Mouse (Mus musculus): ENCODE measurements around the gene Slc12a6. TPM values are rescaled to one million over a fixed set of nuclear protein-coding genes. Genes with fewer than 3 reads are reported as not detected.
A peak's percentile ranks its signal among the peaks of the same experiment; 100 is the strongest.

Slc12a6 gene
- total RNA-seq, 2 experiments from 2014 or later: 32.1 to 36.1 TPM

DNA sequence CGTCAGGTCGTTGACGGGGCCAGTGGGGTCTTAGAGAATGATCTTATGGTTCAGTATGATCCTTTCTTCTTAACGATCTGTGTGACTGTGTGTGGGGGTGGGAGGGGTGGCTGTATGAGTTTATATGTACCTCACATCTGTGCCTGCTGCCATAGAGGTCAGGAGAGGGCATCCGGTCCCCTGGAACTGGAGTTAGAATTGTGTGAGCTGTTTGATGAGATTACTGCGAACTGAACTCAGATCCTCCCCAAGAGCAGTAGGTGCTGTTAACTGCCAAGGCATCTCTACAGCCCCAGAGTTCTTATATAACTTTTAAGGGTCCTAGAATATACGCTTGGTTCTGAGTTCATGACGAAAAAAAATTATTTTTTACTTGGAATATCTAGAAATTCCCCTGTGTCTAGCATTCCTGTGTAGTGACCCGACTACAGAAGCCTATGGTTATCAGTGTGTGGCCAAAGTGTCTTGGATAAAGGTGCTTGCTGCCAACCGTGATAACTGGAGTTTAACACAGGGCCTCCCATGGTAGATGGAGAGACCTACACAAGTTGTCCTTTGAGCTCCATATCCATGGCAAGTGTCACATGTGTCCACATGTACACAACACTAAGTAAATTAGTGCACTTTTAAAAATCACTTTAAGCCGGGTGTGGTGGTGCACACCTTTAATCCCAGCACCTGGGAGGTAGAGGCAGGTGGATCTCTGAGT is 62.6 kb downstream of the Slc12a6 start:
- DNase-seq: no peak

DNA sequence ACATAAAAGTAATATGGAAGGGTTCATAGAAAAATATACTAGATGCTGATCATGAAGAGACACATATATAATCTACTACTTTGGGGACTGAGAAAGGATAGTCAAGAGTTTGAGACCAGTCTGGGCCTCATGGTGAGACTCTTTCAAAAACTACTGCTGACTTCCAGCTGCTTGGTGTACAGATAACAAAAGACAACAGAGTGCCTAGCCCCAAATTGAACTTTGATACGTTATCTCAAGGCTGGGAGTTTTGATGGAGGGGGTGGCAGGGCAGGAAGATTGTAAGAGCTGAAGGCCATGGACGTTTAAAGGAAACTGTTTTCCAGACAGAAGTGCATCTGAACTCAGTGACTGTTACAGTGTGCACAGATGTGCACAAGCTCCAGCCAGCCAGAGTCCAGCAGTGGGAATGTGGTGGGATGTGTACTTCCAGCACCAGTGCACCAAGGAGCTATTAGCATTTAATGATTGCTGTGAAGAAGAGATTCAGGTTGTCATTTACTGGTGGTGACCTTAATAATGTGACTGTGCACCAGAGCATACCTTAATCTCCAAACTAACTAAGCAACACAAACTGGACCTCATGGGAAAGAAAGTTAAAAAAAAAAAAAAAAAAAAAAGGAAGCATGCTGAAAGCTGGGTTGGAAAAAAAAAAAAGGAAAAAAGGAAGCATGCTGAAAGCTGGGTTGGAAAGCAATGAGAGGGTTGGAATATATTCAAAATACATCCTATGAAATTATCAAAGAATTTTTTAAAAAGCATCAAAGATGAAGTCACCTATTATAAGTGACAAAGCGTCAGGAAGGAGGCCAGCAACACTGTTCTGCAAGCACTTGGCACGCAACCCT is 66.7 kb downstream of the Slc12a6 start:
- no peak for DNase-seq

DNA sequence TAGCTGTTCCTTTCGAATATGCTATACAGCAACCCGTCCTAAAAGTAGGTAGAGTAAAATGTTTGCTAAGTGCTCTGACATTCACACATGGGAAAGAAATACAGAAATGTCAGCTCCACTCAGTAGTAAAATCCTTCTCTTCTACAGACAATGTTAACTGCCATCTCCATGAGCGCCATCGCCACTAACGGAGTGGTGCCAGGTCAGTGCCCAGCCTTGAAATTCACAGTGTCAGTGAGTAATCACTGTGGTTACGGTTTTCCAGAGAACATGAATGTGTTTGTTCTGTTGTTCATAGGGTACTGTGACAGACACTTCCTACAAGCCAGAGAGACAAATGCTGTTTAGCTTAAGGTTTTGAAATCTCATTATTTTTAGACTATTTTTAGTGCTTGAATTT is 71.6 kb downstream of the Slc12a6 start:
- peak; percentile 40 to 66 for DNase-seq

DNA sequence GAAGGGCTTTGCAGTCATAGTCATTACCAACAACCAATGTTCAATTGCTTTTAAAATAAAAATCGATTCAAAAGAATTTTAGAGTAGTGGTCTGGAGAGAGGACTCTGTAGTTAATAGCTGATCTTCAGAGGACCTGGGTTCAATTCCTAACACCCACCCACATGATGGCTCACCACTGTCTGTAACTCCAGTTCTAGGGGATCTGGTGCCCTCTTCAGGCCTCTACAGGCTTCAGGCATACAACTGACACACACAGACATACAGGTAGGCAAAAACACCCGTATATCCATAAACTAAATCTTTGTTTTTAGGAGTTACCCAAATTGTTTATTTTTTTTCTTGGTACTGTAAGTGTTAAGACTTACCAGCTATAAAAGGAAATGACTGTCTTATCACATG is 74.1 kb downstream of the Slc12a6 start:
- peak in 1 of 2 experiments; percentile 12 for DNase-seq

DNA sequence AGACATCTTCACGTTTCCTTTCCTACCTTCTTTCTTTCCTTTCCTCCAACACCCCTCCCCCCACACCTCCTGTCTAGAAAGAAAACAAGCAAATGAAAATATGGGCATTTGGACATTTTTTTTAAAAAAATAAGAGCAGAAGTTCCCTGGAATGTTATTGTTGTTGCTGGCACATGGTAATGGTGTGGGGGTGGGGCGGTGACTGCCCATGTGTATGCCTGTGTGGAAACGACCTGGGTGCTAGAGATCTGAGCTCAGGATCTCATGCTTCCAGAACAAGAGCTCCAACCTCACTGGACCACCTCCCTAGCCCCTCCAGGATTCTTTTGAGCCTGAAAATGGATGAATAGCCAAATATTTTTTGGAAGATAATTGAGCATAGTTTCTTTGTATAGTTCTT is 75.5 kb downstream of the Slc12a6 start:
- peak in 1 of 2 experiments; percentile 19 for DNase-seq

DNA sequence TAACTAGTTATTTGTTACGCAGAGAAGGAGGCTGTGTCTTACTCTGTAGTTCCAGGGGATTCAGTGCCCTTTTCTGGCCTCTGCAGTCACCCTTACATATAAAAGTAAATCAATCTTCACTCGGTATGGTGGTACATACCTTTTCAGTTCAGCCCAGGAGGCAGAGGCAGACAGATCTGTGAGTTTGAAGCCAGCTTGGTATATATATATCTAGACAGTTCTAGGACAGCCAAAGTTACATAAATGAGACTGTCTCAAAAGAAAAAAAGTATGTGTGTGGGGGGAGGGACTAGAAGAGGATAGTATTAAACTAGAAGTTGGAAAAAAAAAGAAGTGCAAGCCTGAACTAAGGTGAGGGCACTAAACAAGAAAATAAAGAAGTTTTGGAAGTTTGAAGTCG is 82.6 kb downstream of the Slc12a6 start:
- no peak for DNase-seq

DNA sequence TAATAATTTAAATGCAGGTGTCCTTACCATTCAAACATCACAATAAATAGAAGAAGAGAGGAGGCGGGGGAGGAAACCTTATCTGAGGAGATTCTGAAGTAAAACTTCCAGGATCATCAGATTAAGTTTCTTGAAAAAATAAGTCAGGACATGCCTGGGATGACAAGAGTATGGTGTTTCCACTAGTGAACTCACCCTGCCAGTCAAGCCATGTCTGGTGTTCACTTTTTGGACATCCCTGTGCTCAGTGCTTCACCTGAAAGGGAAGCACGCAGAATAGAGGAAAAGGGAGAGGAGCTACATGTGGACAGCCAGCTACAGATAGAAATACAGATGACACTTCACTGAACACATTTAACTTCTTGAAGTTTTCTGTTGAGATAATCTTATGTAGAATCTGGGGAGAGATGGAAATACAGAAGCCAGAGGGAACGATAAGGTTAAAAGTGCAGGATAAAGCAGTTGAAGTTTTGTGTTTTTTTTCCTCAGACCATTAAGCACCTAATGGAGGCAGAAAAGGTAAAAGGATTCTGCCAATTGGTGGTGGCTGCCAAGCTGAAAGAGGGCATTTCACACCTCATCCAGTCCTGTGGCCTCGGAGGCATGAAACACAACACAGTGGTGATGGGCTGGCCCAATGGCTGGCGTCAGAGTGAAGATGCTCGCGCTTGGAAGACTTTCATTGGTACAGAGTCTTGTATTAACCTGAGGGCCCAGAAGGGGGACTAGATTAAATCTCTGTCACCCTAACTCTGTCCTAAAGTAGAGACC is 88.2 kb downstream of the Slc12a6 start:
- DNase-seq: no peak

DNA sequence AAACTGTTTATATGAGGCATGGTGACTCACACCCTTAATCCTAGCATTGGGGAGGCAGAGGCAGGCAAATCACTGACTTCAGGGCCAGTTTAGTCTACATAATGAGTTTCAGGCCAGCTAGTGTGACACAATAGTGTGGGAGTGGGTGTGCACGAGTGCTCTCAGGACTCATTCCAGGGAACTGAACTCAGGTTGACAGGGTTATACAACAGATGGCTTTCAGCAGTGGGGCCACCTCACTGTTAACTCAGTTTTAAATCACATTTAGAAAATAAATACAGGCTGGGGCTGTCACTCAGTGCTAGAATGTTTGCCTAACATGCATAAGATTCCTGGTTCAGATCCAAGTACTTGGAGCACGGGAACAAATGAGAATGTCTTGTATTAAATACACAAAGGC is 94.0 kb downstream of the Slc12a6 start:
- DNase-seq: no peak

DNA sequence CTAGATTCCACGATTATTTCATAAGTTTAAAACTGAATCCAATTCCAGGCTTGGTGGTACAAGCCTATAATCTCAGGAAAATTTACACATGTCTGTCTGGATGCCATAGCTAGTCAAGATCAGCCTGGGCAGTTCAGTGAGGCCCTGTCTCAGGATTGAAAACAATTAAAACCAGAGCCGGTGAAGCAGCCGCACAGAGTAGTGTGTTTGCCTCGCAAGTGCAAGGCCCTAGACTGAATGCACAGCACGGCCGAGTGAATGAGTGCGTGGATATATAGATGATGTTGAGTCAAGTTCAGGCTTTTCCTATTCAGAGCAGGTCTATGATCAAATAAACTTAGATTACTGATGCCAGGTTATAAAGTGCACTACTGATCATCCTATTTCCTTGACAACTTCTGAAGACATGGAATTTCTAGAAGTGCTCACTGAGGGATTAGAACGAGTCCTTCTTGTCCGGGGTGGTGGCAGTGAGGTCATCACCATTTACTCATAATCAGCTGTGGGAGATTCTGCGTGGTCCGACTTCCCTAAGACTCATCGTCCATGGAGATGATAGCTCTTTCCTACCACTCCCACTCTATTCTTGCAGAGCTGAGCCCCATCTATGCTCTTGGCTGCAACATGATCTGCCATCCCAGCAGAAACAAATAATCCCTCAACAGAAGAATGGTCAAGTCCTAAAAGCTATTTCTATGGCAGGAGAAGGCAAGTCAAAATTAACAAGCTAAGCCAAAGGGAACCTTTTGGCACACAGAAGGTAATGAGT is 94.6 kb downstream of the Slc12a6 start:
- no peak for DNase-seq

DNA sequence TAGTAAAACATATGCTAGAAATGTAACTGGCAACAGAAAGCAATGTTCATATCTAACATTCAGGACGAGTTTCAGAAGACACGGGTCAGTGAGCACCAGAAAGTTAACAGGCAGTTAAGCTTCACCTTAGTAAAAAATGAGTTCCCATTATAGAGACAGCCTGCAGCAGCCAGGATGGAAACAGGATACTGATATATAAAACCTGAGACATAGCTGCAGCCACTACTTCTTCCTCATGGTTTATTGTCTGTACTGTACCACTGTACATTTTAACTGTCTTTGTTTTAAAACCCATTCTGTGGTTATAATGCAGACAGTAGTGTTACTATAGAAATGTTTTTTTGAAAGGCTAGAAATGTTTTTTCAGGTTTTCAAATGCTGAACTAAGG is 95.2 kb downstream of the Slc12a6 start:
- no peak for DNase-seq

DNA sequence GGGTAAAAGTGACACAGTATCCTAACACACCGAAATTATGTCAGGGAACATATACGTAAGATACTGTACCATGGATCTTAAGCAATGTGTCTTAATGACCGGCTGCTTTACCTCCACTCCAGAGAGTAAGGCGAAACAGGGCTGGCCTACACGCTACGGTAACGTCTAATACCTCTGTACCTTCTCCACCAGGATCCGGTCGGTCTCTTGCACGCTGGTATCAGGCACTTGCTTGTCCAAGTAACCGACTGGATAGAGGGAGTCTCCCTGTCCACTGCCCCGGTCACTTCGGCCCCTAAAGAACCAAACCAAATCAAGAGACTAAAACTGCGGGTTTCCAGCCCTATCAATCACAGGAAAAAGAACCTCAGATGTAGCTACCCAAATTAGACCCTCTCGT is 101.6 kb downstream of the Slc12a6 start:
- no peak for DNase-seq

DNA sequence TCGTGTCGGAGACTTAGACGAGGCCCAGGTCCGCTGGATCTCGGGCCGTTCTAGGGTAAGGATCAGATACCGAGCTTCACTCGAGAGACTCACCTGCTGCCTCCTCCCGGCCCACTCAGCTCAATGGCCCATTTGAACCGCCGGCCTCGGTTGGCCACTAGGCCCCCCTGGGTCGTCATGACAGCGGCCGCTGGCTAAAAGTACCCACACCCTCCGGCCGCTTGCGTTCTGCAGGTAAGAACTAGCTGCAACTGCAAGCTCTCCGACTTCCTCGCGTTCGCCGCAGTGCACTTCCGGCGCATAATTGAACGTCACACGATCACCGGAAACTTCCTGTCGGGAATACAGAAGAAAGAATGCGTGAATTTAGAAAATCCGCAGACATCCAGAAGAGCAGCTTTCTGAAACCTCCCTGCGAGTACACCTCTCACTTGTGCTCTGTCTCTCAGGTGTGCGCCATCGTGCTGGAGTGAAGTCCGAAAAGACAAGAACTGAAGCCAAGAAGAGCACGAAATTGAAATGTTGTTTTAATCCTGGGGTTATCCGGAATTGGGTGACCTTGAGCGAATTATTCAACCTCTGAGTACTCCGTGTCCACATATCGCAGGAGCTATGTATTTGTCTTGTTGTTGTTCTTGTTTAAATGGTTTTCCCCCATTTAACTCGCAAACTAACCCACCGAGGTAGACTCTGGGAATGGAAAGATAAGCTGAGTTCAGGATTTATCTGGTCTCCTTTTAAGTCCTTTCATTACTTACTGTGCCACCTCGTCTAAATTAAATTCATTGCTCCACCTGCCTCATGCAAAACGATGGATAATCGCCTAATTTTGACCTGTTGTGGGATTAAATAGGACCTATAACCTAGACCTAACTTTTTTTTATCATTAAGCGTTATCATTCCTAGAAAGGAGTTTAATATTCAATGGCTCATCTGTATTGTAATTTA is 102.4 kb downstream of the Slc12a6 start, which contains the start of gene Emc4:
TSS of gene Emc4 (minus strand) at position 302 of the 948 bp plus-strand sequence.
- DNase-seq: peak; percentile 92 to 94

DNA sequence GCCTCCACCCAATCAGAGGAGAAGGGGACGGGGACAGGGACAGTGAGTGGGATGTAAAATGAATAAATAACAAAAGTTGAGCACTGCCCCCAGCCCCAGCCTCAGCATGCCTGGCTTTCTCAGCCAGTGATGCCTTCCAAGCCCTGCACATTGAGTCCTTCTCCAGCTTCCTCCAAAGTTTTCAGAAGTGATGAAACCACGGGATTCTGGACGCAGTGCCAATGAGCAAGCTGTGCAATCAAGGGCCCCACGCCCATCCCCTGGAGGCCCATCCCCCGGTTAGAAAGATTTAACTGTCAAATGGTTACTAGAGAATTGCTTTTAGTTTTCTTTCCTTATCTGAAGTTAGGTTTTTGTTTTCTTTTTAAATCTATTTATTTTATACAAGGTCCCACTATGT is 104.3 kb downstream of the Slc12a6 start:
- peak in 1 of 2 experiments; percentile 26 for DNase-seq

DNA sequence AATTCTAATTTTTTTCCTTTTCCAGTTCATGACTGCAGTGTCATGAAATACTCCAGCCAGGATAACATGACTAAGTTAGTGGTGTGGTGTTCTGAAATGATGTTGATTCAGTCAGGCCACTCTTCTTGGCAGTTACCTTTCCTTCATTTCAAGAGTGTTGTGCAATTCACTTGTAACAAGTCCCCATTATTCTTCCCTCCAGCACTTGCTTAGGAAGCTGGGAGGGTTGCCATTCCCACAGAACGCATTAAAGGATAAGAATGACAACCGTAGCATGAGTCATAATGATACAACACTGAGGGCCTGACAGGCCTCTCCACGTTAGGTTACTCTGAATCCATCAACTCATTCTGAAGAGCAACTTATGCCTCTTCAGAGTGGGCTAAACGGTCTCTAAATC is 107.5 kb downstream of the Slc12a6 start:
- no peak for DNase-seq

DNA sequence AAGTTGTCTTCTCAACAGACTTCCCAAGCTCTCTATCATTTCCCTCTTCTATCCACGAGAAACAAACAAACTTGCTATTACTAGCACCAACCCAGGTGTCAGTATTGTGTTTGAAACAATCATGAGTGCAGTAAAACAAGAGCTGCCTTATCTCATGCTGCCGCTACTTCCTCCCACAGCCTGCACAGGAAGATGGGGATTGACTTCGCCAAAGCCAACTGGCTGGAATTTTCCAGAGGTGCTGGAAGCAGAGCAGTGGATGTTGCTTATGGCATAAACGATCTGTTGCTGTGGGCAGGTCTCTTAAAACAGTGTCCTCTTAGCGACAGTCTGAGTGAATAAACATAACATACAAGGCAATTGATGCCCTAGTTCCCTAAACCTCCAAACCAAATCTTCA is 109.0 kb downstream of the Slc12a6 start:
- DNase-seq: no peak

DNA sequence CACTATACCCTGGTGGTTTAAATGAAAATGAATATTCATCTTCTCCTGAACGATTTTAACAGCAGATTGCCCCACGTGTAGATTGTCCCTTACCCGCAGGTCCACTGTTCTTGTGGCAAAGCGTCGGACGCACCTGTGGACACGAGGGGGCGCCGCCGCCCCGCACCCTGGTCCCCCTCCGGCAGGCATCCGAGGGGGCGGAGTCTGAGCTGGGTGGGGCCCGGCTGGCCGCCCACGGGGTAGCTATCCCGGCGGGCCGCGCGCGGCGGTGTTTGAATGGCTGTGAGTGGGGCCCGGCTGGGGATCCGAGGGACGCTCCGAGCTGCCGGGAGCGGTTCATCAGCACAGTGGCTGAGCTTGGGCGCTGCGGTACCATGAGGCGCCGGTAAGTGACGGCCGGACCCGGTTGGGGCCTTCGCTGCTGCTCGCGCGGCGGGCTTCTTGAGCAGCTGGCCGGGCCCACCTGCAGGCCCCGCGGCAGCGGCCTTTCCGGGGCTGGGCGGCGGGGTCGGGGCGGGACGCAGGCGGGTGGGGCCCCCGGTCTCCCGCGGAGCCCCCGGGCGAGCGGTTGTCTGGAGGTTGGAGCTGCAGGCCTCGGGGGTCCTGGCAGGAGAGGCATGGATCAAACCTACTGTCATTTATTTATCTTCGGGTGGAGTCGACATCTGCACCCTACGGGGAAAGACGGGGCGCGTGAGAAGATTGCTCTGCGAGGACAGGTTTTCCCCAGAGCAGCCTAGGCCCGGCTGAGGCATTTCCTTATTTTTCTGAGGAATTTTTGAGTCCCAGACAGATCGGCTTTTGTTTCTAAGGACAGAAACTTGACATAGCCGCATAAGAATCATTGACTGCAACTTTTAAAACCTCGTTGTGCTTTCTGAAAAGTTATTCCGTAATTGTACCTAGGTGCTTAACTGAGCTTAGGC is 113.6 kb downstream of the Slc12a6 start, which contains the start of gene Katnbl1:
TSS of gene Katnbl1 (plus strand) at position 239 of the 926 bp plus-strand sequence.
- peak; percentile 97 to 99 for DNase-seq

DNA sequence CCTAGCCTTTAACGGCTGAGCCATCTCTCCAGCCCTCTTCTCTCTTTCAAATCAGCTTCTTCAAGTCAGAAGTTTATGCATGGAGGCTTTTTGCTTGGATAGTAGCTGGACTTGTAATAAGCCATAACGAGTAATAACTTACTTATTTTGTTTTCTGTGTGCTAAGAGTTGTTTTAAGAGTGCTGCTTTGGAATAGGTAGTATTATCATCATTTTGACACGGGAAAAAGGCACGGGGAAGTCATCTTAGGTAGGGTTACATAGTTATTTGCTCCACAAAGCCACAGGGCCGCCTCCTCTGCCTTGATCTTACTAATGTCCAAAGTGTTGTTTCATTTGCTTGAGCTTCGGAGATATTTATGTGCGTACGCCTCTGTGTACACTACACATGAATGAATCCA is 114.5 kb downstream of the Slc12a6 start:
- DNase-seq: no peak

DNA sequence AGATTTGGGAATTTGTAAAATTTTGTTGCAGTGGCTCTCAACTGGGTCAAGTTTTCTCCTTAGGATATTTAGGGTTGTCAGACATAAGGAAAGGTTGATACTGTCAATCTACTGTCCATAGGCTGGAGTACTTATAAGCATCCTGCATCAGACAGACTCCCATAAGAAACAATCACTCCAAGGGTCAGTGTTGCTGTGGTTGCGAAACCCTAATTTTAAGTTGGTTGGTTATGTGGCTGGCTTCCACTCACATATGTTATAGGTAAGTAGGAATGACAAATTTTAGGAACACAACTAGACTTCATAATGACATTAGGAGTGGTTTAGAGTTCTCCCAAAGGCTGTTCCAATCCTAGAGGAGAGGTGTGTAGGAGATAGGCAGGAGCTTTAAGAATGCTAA is 115.6 kb downstream of the Slc12a6 start:
- DNase-seq: no peak

DNA sequence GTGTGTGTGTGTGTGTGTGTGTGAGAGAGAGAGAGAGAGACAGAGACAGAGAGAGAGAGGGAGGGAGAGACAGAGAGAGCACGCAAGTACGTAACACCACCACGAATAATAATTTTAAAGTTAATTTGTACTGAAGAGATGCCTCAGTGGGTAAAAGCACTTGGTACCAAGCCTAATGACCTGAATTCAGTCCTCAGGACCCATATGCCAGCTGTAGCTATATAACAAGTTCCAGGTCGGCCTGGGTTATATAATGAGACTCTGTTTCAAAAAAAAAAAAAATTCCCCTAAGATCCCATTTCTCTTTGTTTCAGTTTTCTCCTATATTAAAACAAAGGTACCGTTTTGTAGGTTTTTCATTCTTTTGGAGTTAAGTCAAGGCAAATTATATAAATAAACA is 125.2 kb downstream of the Slc12a6 start:
- DNase-seq: no peak
